Mouse (Mus musculus) frontal cortex, postnatal 10 days (tissue): Measurements from ENCODE around the gene Lbp.

Source experiments
- DNase-seq, 2 experiments: peaks; one replicate each; pipeline ENCODE4 v3.0.0; 2022; ENCODE audit warnings: low spot score in 2 of 2, mixed read lengths in 1 of 2

Gene Lbp

GRCm38 (mm10) chr2:158308276-158308675 lies 2.0 kb downstream of the Lbp start:
- DNase-seq = no peak

GRCm38 (mm10) chr2:158313089-158313488 lies 6.8 kb downstream of the Lbp start:
- DNase-seq = no peak

DNA sequence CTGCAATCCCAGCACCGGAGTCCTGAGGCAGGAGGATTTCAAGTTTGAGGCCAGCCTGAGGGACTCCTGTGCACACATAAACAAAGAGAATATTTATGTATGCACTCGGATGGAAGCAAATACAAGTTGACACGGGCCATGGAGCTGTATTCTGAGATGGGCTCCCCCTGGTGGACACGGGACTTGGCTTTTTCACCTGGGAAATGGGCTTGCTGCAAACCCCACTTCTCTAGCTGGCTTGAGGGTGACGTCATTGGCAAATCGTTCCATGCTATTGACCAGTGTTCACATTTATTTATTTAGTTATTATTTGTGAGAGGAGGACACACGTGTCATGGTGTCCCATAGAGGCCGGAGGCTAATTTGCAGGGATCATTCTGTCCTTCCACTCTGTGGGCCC lies 10.1 kb downstream of the Lbp start:
- no peak for DNase-seq

DNA sequence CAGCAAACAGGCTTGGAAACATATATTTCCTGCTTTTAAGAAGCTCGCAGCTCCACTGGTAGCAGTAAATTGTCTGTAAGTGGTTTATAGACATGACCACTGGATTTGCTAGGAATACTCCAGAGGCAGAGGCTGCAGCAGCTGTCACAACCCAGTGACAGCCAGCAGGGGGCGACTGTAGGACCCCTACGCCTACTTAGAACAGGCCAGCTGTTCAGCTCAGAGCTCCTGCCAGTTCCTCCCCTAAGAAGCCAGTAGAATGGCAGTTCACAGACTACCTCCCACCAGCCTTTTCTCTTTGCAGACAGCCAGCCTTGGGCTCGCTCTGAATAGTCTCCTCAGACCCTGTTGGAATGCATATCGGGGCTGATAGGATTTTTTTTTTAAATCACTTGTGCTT lies 10.7 kb downstream of the Lbp start:
- peak; percentile 53 to 70 for DNase-seq

DNA sequence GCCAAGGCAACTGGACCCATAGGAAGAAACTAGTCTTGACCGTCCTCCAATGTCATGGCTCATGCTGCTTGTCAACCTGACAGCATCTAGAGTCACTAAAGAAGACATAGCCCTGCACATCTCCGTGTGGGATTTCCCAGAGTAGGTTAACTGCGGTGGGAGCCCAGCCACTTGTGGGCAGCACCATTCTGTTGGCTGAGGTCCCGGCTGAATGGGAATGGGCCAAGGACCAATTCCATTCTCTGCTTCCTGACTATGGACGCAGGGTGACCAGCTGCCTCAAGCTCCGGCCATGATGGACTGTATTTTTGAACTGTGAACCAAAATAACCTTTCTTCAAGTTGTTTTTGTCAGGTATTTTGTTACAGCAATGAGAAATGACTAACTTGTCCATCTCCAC lies 15.3 kb downstream of the Lbp start:
- no peak for DNase-seq

DNA sequence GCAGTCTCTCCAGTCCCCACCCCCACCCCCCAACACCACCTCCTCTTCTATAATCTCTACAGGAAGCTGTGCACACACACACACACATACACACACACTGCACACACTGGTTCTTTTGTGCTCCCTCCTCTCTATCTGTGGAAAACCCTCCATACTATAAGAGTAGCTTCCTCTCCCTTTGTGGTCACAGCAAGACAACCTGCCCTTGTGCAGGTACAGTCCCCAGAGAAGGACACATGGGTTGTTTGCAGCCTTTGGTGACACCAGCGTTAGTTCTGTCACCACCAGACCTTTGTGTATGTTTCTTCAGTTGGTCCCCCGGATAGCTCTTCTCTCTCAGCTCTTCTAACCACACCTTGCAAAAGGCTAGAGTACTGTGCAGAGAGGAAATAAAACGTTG lies 16.6 kb downstream of the Lbp start:
- no peak for DNase-seq

DNA sequence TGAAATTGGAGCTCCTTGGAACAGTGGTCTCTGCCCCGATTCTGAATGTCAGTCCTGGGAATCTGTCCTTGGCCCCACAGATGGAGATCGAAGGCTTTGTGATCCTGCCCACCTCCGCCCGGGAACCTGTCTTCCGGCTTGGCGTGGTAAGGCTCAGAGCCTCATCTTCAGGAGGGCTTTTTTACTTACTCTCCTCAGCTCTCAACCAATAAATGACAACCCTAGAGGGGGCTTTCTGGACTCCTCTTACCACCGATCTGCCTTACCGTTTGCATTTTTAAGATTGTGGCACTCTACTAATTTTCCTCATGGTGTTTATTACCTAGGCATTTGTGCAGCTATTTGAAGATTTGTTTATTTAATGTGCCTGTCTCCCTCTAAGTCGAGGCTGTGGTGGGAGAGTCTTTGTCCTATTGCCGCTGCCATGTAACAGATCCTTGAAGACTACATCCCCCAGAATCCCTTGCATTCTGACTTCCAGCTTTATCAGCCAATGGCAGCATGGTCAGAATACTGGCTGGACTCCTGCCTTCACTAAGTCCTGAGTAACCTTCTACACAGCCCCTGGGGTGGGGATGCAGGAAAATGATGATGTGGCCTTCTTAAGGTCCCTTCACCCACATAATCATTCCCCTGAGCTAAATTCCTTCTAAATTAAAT lies 18.4 kb downstream of the Lbp start:
- peak in 1 of 2 experiments; percentile 15 for DNase-seq

- DNase-seq = no peak
These were observed 19.3 kb downstream of the Lbp start for GRCm38 (mm10) chr2:158325609-158326008.

DNA sequence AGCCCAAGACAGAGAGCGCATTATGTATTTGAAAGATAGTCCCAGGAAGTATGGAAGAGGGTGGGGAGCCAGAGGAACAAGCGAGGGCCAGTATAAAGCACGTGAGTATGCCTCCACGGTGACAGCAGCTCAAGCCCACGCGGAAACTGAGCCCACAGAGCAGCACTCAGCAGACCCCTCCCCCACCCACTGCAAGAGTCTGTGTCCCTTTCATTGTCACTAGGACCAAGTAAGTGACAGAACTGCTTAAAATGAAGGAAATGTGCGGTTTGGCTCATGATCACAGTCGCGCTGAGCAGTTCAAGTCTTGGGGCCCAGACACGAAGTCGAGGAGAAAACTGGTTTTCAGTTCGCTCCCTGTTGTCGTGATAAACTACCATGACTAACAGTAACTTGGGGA lies 28.1 kb downstream of the Lbp start:
- no peak for DNase-seq

DNA sequence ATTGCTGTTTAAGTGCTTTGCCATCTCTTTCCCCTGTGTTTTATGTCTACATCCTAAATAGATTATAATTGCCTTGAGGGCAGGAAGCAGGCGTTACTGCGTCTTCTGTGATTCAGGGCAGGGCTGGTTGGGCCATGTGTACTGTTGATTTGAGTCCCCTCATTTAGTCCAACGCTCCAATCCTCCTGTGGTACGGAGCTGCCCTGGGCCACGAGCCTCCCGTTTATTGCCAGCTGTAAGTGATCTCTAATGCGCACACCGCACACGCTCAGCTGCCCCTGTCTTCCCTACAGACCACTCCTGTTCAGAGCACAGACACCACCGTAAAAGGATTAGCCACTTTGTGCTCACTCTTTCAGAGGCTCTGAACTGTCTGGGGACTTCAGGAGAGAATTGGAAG lies 31.4 kb downstream of the Lbp start:
- DNase-seq = no peak

DNA sequence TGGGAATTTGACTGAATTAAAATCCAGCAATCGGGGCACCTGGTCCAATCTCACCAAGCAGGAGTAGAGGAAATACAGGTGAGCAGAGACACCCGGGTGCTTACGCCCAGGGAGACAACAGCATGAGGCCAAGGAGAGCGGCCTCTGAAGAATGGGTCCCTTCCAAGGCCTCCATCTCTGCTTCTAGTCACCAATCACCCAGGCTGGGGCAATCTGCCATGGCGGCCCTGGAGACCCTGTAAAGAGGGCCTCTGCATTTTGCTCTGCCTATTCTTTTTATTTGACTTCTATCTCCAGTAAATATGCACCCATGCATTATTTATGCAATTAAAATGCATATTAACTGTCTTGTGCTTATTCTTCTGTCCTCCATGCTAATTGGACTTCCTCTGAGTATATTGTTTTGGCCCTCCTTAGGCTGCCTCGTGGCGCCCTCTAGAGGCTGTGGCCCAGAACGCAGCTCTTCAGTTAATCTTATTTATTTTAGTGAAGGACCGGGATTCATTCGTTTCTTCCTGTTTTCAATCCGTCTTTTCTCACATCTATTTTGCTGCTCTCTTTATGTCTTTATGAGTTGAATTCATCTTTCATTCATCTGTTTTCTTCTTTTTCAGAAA lies 33.8 kb downstream of the Lbp start:
- peak in 1 of 2 experiments; percentile 55 for DNase-seq

- no peak for DNase-seq
These were observed 35.0 kb downstream of the Lbp start for GRCm38 (mm10) chr2:158341324-158341723.

DNA sequence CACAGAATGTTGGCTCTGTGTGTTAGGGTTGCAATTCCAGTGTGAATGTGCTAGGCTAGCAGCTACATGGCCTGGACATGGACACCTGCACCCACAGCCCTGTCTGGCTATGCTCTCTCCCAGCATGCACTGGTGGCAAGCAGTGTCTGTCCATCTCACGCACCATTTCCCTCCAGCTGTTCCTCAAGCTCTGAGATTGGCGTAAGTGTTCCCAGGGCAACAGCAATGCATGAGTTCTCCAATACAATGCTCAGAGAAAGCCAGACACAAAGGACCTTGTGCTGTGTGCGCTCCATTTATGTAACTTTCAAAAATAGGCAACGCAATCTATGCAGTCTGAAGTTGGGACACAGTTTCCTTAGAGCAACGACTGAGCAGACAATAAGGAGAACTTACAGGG lies 37.2 kb downstream of the Lbp start:
- no peak for DNase-seq

DNA sequence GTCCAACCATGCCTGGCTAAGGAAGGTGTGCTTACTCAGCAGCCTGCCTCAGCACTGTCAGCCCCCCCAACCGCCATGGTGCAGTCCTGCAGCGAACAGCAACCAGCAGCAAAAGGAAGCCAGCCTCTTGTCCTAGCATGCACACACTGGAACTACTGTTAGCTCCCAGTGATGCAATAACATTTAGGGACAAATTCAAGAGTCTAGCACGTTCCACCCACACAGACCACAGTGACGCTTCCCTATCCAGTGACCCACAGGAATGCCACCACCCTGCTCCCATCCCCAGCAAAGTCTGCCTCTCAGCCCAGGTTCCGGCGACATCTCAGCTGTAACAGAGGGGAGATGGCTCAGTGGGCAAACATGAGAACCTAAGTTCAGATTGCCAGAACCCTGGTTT lies 40.2 kb downstream of the Lbp start:
- DNase-seq = no peak

- peak in 1 of 2 experiments; percentile 69 for DNase-seq
These were observed 41.6 kb downstream of the Lbp start for GRCm38 (mm10) chr2:158347868-158348267.

DNA sequence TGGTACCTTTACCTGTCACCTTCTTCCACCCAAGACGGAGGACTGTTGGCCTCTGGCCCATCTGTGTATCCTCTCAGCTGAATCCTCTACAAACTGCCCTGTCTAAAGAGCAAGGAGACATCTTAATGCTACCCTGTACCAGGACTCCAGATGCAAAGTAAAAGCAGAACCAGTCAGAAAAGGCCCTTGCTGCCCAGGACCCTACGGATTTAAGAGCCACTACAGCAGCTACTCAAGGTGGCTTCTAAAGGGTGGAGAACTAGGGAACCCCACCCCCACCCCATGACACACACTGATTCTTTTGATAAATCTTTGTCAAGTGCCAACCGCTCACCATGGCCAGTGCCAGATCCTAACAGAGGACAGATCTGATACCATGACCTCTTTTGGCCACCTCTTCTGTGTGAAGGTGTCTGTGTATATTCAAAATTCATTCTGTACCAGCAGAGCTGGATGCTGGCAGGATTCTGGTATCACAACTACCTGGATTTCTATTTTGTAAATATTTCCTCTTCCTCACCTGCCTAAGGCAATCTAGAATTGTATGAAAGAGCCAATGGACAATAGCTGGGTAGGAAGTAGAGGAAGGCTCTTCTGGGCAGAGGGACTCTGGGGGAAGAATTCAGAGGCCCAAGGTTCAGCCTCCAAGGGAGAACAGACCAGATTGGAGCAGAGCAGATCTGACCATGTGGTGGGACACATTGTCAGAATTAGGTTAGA lies 46.7 kb downstream of the Lbp start:
- no peak for DNase-seq

GRCm38 (mm10) chr2:158354348-158355114 lies 48.2 kb downstream of the Lbp start:
- DNase-seq = no peak

DNA sequence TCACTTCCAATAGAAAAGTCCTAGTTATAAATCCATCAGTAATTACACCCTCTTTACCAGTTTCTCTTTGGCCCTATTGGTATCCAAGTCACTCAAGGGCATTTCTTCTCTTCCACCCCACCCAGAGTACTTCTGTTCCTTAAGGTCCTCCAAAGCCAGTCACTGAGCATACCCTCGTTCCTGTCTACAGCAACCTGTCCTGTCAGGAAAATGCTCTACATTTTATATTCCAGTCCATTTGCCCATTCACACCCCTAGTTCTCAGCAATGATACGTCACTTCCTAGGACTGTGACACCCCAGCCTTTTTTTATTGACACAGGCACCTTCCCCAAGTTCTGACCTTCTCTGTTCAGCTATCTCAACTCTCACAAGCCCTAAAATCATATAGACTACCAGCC lies 48.9 kb downstream of the Lbp start:
- no peak for DNase-seq

DNA sequence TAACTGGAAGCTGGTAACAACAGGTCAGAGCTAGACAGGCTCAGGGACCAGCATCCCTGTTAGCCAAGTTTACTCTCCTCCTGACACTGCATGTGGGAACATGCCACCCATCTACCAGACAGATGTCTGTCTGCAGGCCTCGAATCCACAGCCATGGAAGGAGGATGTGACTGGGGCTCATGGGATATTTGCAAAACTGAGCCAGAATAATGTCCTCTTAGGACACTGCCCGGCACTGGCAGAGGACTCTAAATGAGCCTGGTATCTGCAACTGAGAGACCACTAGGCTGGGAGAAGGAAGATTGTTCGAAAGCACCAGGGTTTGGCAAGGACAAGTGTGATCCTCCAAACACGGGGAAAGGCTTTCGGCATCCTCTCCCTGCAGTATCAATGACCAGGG lies 49.8 kb downstream of the Lbp start:
- DNase-seq = no peak

DNA sequence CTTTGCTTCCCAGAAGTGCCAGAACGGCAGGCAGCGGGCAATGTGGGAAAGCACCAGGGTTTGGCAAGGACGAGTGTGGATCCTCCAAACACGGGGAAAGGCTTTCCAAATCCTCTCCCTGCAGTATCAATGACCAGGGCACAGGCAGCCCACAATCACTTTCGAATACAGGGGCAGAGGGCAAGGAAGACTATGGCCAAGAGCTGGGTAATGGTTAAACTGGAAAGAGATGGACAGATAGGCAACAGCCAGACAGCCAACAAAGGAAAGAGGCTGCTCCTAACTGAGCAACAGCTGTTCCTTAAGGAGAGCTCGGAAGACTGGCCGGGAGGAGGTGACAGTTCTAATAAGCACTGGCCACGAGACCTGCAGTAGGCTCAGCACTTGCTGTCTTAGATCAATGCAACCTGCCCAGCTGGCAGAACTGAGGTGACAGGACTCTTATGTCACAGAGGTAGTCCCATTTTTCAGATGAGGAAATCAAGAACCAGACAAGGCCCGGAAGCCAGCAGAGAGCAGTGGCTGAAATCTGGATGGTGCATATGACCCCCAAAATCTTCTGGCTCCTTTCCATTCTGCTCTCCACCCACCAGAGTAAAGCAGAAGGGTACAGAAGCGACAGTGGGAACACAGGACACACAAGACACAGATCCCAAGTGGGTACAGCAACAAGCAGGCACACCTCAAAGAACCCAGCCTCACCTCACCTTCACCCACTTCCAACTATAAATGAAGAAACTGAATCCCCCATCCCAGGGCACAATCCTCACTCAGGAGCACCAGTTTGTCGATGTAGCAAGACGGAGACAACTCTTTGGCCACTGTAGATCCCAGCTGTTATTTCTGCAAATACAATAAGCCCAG lies 53.7 kb downstream of the Lbp start:
- no peak for DNase-seq

GRCm38 (mm10) chr2:158360873-158361677 lies 54.8 kb downstream of the Lbp start:
- DNase-seq = peak; percentile 81 to 85
